Mouse (Mus musculus) stomach, postnatal 0 days (tissue): ENCODE results near the gene Kndc1. TPM values are rescaled to one million over a fixed set of nuclear protein-coding genes. Genes with fewer than 3 reads are reported as not detected.
A peak's percentile ranks its signal among the peaks of the same experiment; 100 is the strongest.

Source experiments
- ATAC-seq: fragments of 200-750 bp; cut with Nextera tagmentation; 2 replicates; pipeline ENCODE4 v1.8.0; 2017; ENCODE audit not compliant: low FRiP score, low TSS enrichment
- DNase-seq: peaks from one replicate; pipeline ENCODE4 v3.0.0-alpha.2; 2016; ENCODE audit warnings: low spot score
- H3K27ac ChIP-seq: fragments of 300-500 bp; sonication (generic); replicated peaks from 2 replicates; pipeline ENCODE4 v1.5.1; 2014; ENCODE audit warnings: mild to moderate bottlenecking, control low read depth
- H3K27me3 ChIP-seq: fragments of 300-500 bp; sonication (generic); 2 replicates; pipeline ENCODE4 v1.6.1; 2014; ENCODE audit warnings: low read length; ENCODE audit not compliant: control insufficient read depth, insufficient read depth
- H3K36me3 ChIP-seq: fragments of 300-500 bp; sonication (generic); 2 replicates; pipeline ENCODE4 v1.6.1; 2014; ENCODE audit warnings: low read length, mixed read lengths; ENCODE audit not compliant: control insufficient read depth, insufficient read depth
- H3K4me1 ChIP-seq: fragments of 300-500 bp; sonication (generic); replicated peaks from 2 replicates; pipeline ENCODE4 v1.6.1; 2014; ENCODE audit warnings: antibody characterized with exemption; ENCODE audit not compliant: control insufficient read depth, insufficient read depth
- H3K4me2 ChIP-seq: fragments of 300-500 bp; sonication (generic); replicated peaks from 2 replicates; pipeline ENCODE4 v1.6.1; 2014; ENCODE audit warnings: low read depth, mild to moderate bottlenecking, control low read depth, moderate library complexity
- H3K4me3 ChIP-seq: fragments of 300-500 bp; sonication (generic); 2 replicates; pipeline ENCODE4 v1.5.1; 2014; ENCODE audit warnings: low read depth, low read length, control low read depth
- H3K9ac ChIP-seq: fragments of 300-500 bp; sonication (generic); 2 replicates; pipeline ENCODE4 v1.6.1; 2014; ENCODE audit warnings: mild to moderate bottlenecking, low read length, control low read depth, mixed read lengths
- H3K9me3 ChIP-seq: fragments of 300-500 bp; sonication (generic); 2 replicates; pipeline ENCODE4 v1.6.1; 2016; ENCODE audit warnings: low read length; ENCODE audit not compliant: control insufficient read depth
- CTCF ChIP-seq: IDR thresholded peaks from 2 replicates; pipeline ENCODE4 v1.5.1; 2016; ENCODE audit warnings: antibody characterized with exemption, low read depth, mild to moderate bottlenecking, moderate library complexity
- EP300 ChIP-seq: optimal IDR thresholded peaks from 2 replicates; pipeline ENCODE3; 2016; ENCODE audit warnings: antibody characterized with exemption
- WGBS: fragments of 180-500 bp; shearing (Covaris S2); extraction: QIAGEN DNeasy Blood & Tissue Kit; methylation state at CpG from one replicate; pipeline ENCODE4 v1.1.7; 2014; 5-methylcytosine and 5-hydroxymethylcytosine counted together
- polyA plus RNA-seq: library from polyadenylated mRNA; unstranded; fragments of >200 nt; fragmentation: Nextera tagmentation; extraction: Ambion mirVana; gene quantifications from 2 replicates; pipeline ENCODE4 v1.2.1, GENCODE M21; 2015

Kndc1 gene
- polyA plus RNA-seq, 1 experiment from 2014 or later = 0.05 TPM

DNA sequence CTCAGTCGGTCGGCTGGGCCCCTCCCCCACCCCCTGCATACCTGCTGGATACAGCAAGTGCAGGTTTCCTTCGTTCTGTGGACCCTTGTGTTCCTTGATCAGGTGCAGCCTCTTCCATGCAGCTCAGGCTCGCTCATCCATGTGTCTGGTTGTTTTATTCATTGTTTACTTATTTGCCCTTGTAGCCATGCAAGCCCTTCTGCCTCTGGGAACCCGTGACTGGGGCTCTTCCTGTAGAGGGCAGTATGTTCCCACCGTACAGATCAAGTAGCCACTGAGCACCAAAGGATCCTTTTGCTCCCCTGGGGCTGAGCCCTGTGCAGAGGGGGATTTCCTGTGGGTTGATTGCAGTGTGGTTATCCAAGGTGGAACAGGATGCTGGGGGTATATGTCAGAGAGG lies 11.2 kb downstream of the Kndc1 start:
- no peak overlapping the region for H3K4me2 ChIP-seq
- H3K9me3 ChIP-seq = no peaks in the 10 kb centered on the region
- no peaks in the 10 kb centered on the region for H3K27me3 ChIP-seq
- 7% methylated on average over 6 of the region's 6 CpGs for WGBS
- ATAC-seq (peak; percentile 62; the same call in 1 of the 2 replicates), DNase-seq (peak; percentile 64)
- TF ChIP-seq EP300 = no peak
- TF ChIP-seq CTCF = peak; percentile 77
- no peaks in the 10 kb centered on the region for H3K36me3 ChIP-seq
- no peak overlapping the region for H3K27ac ChIP-seq
- no peak overlapping the region for H3K9ac ChIP-seq
- no peak overlapping the region for H3K4me3 ChIP-seq
- no peaks in the 10 kb centered on the region for H3K4me1 ChIP-seq

DNA sequence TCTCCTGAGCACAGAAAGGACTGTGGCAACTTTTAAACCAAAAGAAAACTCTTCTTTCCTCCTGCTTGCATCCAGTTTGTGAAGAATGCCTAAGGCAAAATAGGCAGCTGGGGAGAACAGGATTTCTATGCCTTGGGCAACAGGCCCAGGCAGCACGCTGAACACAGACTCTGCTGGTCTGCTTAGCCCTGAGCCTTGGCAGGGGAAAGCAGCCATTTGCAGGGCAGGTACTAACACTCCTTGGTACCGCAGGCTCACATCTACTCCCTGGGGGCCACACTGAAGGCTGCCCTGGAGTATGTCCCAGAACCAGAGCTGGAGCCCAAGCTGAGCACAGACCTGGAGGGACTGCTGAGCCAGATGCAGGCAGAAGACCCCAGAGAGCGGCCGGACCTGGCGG lies 13.7 kb downstream of the Kndc1 start:
- no peak for DNase-seq
- H3K9ac ChIP-seq = no peak overlapping the region
- TF ChIP-seq CTCF (no peak), EP300 (no peak)
- no peaks in the 10 kb centered on the region for H3K36me3 ChIP-seq
- H3K27ac ChIP-seq = no peak overlapping the region
- no peaks in the 10 kb centered on the region for H3K4me1 ChIP-seq
- ATAC-seq = no peak
- 46% methylated on average over 5 of the region's 5 CpGs for WGBS
- H3K27me3 ChIP-seq = no peaks in the 10 kb centered on the region
- H3K9me3 ChIP-seq = no peaks in the 10 kb centered on the region
- no peak overlapping the region for H3K4me2 ChIP-seq
- no peak overlapping the region for H3K4me3 ChIP-seq

GRCm38 (mm10) chr7:139909469-139909868 lies 15.0 kb downstream of the Kndc1 start:
- Histone ChIP-seq H3K4me3 (no peak overlapping the region), H3K4me1 (no peaks in the 10 kb centered on the region), H3K27ac (no peak overlapping the region), H3K9ac (no peak overlapping the region), H3K36me3 (no peaks in the 10 kb centered on the region), H3K4me2 (no peak overlapping the region), H3K27me3 (no peaks in the 10 kb centered on the region), H3K9me3 (no peaks in the 10 kb centered on the region)
- DNase-seq (no peak), ATAC-seq (no peak)
- TF ChIP-seq EP300 = no peak
- no peak for TF ChIP-seq CTCF
- 50% methylated on average over 6 of the region's 6 CpGs for WGBS

DNA sequence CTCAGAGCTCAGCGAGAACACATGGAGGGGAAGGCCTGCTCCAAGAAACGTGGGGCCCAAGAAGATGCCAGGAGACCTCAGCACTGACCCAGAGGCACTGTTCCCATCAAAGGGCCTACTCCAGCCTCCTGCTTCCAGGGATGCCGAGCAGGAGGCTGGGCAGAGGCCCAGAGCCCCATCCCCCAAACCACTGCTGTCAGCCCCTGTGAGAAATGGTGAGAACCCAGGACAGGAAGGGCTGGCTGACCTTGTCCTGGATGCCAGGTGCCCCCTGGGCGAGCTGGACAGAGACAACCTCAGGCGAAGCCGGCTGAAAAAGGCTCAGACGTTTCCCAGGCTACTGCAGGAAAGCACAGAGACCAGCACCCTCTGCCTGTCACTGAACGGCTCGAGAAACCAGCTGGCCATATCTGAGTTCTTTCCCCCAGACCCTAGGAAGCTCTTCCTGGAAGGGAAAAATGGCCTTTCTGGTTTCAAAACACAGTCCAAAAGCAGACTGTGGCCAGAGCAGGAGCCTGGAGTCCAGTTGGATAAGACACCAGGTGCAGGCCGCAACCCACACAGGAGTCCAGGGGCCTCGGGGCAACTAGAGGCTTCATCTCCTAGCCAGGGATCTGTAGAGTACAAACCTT lies 15.8 kb downstream of the Kndc1 start:
- Histone ChIP-seq H3K4me3 (no peak overlapping the region), H3K4me2 (no peak overlapping the region), H3K9me3 (no peaks in the 10 kb centered on the region), H3K4me1 (no peaks in the 10 kb centered on the region), H3K27me3 (no peaks in the 10 kb centered on the region), H3K27ac (no peak overlapping the region), H3K36me3 (no peaks in the 10 kb centered on the region), H3K9ac (no peak overlapping the region)
- TF ChIP-seq CTCF (no peak), EP300 (no peak)
- 58% methylated on average over 11 of the region's 11 CpGs for WGBS
- no peak for DNase-seq
- no peak for ATAC-seq

DNA sequence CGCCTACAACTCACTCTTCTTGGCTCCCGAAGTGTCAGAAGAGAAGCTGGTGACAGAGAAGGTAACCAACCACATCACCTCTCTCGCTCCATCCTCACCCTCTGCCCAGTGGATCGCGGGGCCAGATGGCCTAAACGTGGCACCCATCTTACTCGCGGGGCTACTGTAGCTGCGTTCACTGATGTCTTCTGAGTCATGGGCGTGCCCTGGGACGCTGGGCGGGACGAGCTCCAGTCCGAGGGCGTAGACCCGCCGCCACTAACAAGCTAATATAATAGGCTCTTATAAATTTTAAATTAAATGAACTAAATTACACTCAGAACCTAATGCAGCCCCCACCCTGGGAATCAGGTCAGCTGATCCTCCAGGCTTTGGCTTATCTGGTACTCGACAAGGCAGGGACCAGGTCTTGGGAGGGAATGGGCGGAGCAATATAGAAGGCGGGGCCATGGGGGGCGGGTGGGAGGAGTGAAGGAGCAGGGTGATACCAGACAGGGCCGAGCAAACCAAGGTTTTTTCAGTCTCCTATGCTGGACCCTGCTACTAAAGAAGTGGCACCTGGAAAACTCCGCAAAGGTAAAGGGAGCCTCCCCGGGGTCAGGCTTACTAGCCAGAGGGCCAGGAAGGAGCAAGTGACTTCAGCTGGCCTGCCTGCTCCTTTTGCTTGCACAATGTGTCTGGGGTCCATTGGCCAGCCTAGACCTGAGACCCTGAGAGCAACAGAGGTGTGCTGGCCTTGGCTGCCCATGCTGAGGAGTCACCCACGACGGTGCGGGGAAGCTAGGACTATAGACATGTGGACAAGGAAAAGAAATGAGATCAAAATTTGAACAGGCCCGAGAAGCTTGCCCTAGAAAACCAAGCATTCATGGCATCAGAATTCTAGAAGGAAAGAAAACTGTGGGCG lies 19.9 kb downstream of the Kndc1 start:
- no peaks in the 10 kb centered on the region; the same call in 1 of the 2 replicates for H3K27me3 ChIP-seq
- no peak overlapping the region for H3K9ac ChIP-seq
- no peaks in the 10 kb centered on the region for H3K36me3 ChIP-seq
- H3K27ac ChIP-seq = no peak overlapping the region
- peak overlapping the region; percentile 46 for H3K4me2 ChIP-seq
- TF ChIP-seq EP300 (no peak), CTCF (no peak)
- peak; percentile 66 for ATAC-seq
- peak; percentile 56 for DNase-seq
- WGBS = 11% methylated on average over 29 of the region's 29 CpGs
- no peaks in the 10 kb centered on the region for H3K9me3 ChIP-seq
- H3K4me1 ChIP-seq = no peaks in the 10 kb centered on the region
- peak overlapping the region; percentile 27 for H3K4me3 ChIP-seq
